Mouse (Mus musculus) ES-E14 (cell line): ENCODE measurements around the gene Osbpl2. TPM values are rescaled to one million over a fixed set of nuclear protein-coding genes. Genes with fewer than 3 reads are reported as not detected.

Experiments used
- DNase-seq: peaks from one replicate; pipeline ENCODE4 v3.0.0-alpha.2; 2013; ENCODE audit warnings: low read depth, low spot score
- H3K27ac ChIP-seq: 2 replicates; pipeline ENCODE4 v1.5.1; 2012; ENCODE audit warnings: low read depth, mild to moderate bottlenecking, low read length, moderate library complexity, mixed read lengths; ENCODE audit not compliant: poor library complexity, insufficient read depth, severe bottlenecking
- H3K36me3 ChIP-seq: 2 replicates; pipeline ENCODE4 v1.6.1; 2012; ENCODE audit warnings: mild to moderate bottlenecking, low read length, moderate library complexity, mixed read lengths; ENCODE audit not compliant: control insufficient read depth, poor library complexity, insufficient read depth, severe bottlenecking
- H3K4me1 ChIP-seq, 2 experiments: fragments of 150-350 bp in 1 of 2; sonication (generic) in 1 of 2; 2 replicates each; pipeline ENCODE4 v1.6.1; 2012; ENCODE audit warnings: low read length in 2 of 2, mild to moderate bottlenecking in 1 of 2, mixed read lengths in 1 of 2; ENCODE audit not compliant: control insufficient read depth in 2 of 2, insufficient read depth in 2 of 2, poor library complexity in 1 of 2
- H3K4me3 ChIP-seq, 2 experiments: fragments of 150-350 bp in 1 of 2; sonication (generic) in 1 of 2; 2 replicates each; pipeline ENCODE4 v1.5.1; 2012; ENCODE audit warnings: low read length in 2 of 2, low read depth in 1 of 2, mild to moderate bottlenecking in 1 of 2, mixed read lengths in 1 of 2; ENCODE audit not compliant: insufficient read depth in 1 of 2, poor library complexity in 1 of 2, severe bottlenecking in 1 of 2
- H3K9ac ChIP-seq: 2 replicates; pipeline ENCODE4 v1.6.1; 2012; ENCODE audit warnings: low read depth, mild to moderate bottlenecking, low read length, mixed read lengths; ENCODE audit not compliant: poor library complexity, insufficient read depth, severe bottlenecking
- H3K9me3 ChIP-seq: fragments of 150-350 bp; sonication (generic); 2 replicates; pipeline ENCODE4 v1.6.1; 2012; ENCODE audit warnings: low read depth, mild to moderate bottlenecking, low read length; ENCODE audit not compliant: control insufficient read depth, insufficient read depth
- CHD2 ChIP-seq: IDR thresholded peaks from 2 replicates; pipeline ENCODE4 v1.6.1; 2014; ENCODE audit warnings: mild to moderate bottlenecking, low read depth, low read length, inconsistent platforms
- HCFC1 ChIP-seq: IDR thresholded peaks from 2 replicates; pipeline ENCODE4 v1.6.1; 2012; ENCODE audit warnings: low read length, inconsistent platforms, borderline replicate concordance; ENCODE audit not compliant: insufficient read depth
- MAFK ChIP-seq: IDR thresholded peaks from 2 replicates; pipeline ENCODE4 v1.6.1; 2014; ENCODE audit warnings: mild to moderate bottlenecking, low read depth, low read length, inconsistent platforms; ENCODE audit not compliant: insufficient read depth
- ZC3H11A ChIP-seq: IDR thresholded peaks from 2 replicates; pipeline ENCODE4 v1.6.1; 2012; ENCODE audit warnings: low read depth, mild to moderate bottlenecking, inconsistent platforms, low read length, borderline replicate concordance
- ZNF384 ChIP-seq: IDR thresholded peaks from 2 replicates; pipeline ENCODE4 v1.6.1; 2012; ENCODE audit warnings: low read depth, low read length, inconsistent platforms
- in situ Hi-C, 2 experiments: fragments of 600-800 bp; cut with MboI; formaldehyde crosslinking; loops; one replicate each; pipeline ENCODE4 v1.15.1; 2025; ENCODE audit warnings: low sequenced_read_pairs in 2 of 2, inconsistent platforms in 1 of 2; ENCODE audit not compliant: unreplicated experiment in 2 of 2
- total RNA-seq: library from RNA; depleted of rRNA; stranded (reverse); fragments of 300-350 nt; gene quantifications from 2 replicates; pipeline ENCODE4 v1.2.3, GENCODE M21; 2012; rRNA removed

Osbpl2 gene
- total RNA-seq, 1 experiment = 12.3 TPM

- no peak for TF ChIP-seq ZC3H11A
- no peak for TF ChIP-seq CHD2
- TF ChIP-seq ZNF384 = no peak
- no peak for TF ChIP-seq MAFK
- no peak for TF ChIP-seq HCFC1
- in situ Hi-C loops = no loop called here
- no peak overlapping the region for H3K27ac ChIP-seq
These were observed 88.7 kb downstream of the Osbpl2 start for GRCm38 (mm10) chr2:180207840-180208239.

GRCm38 (mm10) chr2:180208976-180209375, 89.9 kb downstream of the Osbpl2 start:
- Histone ChIP-seq H3K9ac (no peak overlapping the region), H3K4me3 (no peak overlapping the region), H3K9me3 (no peaks in the 10 kb centered on the region), H3K4me1 (0 out of 4 replicates have a peak, but pooled peaks cover 0 to 4% of the 10 kb centered on the region in 2 experiments), H3K36me3 (peaks cover 48% of the 10 kb centered on the region), H3K27ac (no peak overlapping the region)
- in situ Hi-C loops = no loop called here
- DNase-seq = no peak
- TF ChIP-seq CHD2 = no peak
- TF ChIP-seq ZNF384 = no peak
- no peak for TF ChIP-seq HCFC1
- no peak for TF ChIP-seq ZC3H11A
- TF ChIP-seq MAFK = no peak

More at GRCm38 (mm10) chr2:180207840-180208239, 88.7 kb downstream of the Osbpl2 start:
- no peak overlapping the region for H3K9ac ChIP-seq
- no peak overlapping the region for H3K4me3 ChIP-seq
- H3K9me3 ChIP-seq = no peaks in the 10 kb centered on the region
- DNase-seq = no peak
- peaks cover 54% of the 10 kb centered on the region for H3K36me3 ChIP-seq
- H3K4me1 ChIP-seq = 0 out of 4 replicates have a peak, but pooled peaks cover 0 to 4% of the 10 kb centered on the region in 2 experiments

GRCm38 (mm10) chr2:180212255-180212654, 93.1 kb downstream of the Osbpl2 start:
- H3K9ac ChIP-seq = no peak overlapping the region
- in situ Hi-C loops = no loop called here
- no peak for DNase-seq
- no peak overlapping the region for H3K27ac ChIP-seq
- H3K4me3 ChIP-seq = no peak overlapping the region
- no peaks in the 10 kb centered on the region for H3K9me3 ChIP-seq
- TF ChIP-seq MAFK (no peak), ZC3H11A (no peak), ZNF384 (0 out of 2 replicates have a peak, but pooled peaks have one; percentile 23), CHD2 (no peak)
- peaks cover 31% of the 10 kb centered on the region for H3K36me3 ChIP-seq
- peaks cover 0 to 25% of the 10 kb centered on the region in 2 experiments; a peak in 2 of 4 replicates for H3K4me1 ChIP-seq

Other genes with a start within 250 kb of the Osbpl2 start
- 19.0 and 26.3 TPM in 2 replicates for gene Taf4, start 142.7 kb upstream of the Osbpl2 start, total RNA-seq
- 44.4 and 46.0 TPM in 2 replicates for gene Lsm14b, start 94.3 kb upstream of the Osbpl2 start, total RNA-seq
- 364 and 381 TPM in 2 replicates for gene Psma7, start 76.9 kb upstream of the Osbpl2 start, total RNA-seq
- gene Ss18l1, start 76.8 kb upstream of the Osbpl2 start, total RNA-seq = 4.9 and 5.8 TPM in 2 replicates
- 33.9 and 35.3 TPM in 2 replicates for gene Mtg2, start 48.7 kb upstream of the Osbpl2 start, total RNA-seq
- gene Hrh3, start 14.8 kb upstream of the Osbpl2 start, total RNA-seq = 0.49 and 1.1 TPM in 2 replicates
- 169 and 196 TPM in 2 replicates for gene Adrm1, start 52.2 kb downstream of the Osbpl2 start, total RNA-seq
- gene Lama5, start 106.6 kb downstream of the Osbpl2 start, total RNA-seq = 291 and 497 TPM in 2 replicates
- gene Rps21, start 138.1 kb downstream of the Osbpl2 start, total RNA-seq = 4,130 and 4,285 TPM in 2 replicates
- 13.4 and 15.5 TPM in 2 replicates for gene Cables2, start 154.2 kb downstream of the Osbpl2 start, total RNA-seq
- gene Rbbp8nl, start 170.6 kb downstream of the Osbpl2 start, total RNA-seq = 0.54 and 1.4 TPM in 2 replicates
- 0.04 and 0.11 TPM in 2 replicates for gene Gata5, start 215.4 kb downstream of the Osbpl2 start, total RNA-seq